Mouse (Mus musculus): ENCODE data around the gene Sim2.

Gene Sim2

DNA sequence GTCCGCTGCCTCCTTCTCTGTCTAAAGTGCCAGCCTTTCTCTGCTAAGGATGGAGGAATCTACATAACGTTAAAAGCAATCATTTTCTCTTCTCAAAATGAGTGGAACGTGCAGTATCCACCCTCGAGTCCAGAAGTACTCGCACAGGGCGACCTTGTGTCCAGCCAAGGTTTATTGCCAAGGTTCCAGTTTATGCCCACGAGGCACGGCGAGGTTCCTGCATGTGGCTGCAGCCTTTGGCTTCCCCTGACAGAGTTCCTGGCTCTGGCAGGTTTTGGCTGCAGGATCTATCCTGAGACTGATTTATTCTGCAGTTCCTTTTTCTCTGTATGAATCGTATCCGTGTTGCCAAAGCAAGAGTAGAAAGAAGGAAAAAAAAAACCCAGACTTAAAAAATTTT is 78.3 kb downstream of the Sim2 start:
- DNase-seq (ENCODE audit: low read depth, low spot score) = peak; percentile 40

DNA sequence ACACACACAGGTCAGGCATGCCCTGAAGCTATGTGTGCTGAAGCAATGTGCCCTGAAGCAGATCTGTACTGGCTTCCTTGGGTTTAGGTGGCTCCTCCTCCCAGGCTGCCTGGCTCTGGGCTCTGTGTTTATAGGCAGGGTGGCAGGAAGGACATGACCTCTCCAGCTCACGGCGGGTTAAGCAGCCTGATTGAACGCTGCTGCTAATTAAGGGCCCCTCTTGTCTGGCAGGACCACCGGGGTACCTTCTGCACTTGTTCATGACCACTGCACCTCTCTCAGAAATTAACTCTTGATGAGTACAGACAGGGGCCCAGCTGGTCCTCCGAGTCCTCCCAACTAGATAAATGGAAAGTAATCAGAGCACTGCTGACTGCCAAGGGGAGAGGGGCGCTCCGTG is 79.5 kb downstream of the Sim2 start:
- no peak for DNase-seq (ENCODE audit: low read depth, low spot score)

DNA sequence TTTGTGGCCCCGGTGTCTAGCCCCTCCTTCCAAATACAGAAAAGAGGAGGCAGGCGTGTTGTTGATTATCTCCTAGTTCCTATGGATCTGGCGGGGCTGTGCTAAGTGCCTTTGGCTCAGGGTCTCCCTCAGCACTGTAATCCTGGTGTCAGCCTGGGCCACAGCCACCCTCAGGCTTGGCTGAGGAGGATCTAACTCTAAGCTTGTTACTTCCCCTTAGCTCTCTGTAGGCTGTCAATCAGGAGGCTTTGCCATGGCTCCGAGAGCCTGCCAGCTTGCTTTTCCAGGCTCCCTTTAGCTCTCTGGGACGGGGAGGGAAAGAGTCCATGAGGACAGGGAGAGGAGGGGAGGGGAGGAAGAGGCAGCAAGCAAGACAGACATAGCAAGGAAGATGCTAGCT is 80.2 kb downstream of the Sim2 start:
- no peak for DNase-seq (ENCODE audit: low read depth, low spot score)

GRCm38 (mm10) chr16:94168655-94169545 is 84.2 kb downstream of the Sim2 start:
- DNase-seq (ENCODE audit: low read depth, low spot score) = no peak

GRCm38 (mm10) chr16:94170218-94170617 is 85.5 kb downstream of the Sim2 start:
- DNase-seq (ENCODE audit: low read depth, low spot score) = no peak

GRCm38 (mm10) chr16:94173361-94173760 is 88.6 kb downstream of the Sim2 start:
- DNase-seq (ENCODE audit: low read depth, low spot score) = no peak

DNA sequence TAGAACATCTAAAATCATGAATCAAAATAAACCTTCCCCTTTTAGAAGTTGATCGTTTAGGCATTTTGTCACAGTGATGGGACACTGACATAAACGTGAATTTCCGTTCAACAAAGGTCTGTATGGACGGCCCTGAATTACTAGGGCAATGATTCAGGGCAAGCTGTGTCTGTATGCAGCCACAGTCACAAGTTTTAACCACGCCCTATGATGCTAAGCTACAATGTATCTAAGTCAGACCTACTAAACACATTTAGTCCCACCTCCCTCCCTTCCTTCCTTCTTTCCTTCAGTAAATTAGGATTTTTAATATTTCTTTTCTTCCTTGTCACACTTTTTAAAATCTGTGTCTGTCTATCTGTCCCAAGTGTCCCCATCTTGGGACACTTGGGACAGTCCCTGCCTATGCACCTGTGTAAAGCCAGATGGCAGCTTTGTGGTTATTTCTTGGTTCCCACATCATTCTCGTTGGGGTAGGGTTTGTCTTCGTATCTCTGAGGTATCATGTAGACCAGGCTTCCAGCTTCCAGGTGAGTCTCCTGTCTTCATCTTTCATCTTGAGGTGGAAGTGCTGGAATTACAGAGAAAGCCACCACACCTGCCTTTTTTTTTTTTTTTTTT is 90.7 kb downstream of the Sim2 start:
- DNase-seq (ENCODE audit: low read depth, low spot score) = no peak

All from brain, adult 2 months (tissue).